Mouse (Mus musculus) hindbrain, embryonic 16.5 days (tissue): Measurements from ENCODE around the gene Hils1. TPM values are rescaled to one million over a fixed set of nuclear protein-coding genes. Genes with fewer than 3 reads are reported as not detected.

ENCODE experiments used
- ATAC-seq: fragments of 200-750 bp; cut with Nextera tagmentation; 2 replicates; pipeline ENCODE4 v1.8.0; 2017; ENCODE audit warnings: moderate TSS enrichment, moderate library complexity
- H3K27ac ChIP-seq: fragments of 300-500 bp; sonication (generic); 2 replicates; pipeline ENCODE4 v1.5.1; 2014; ENCODE audit warnings: low read depth, mild to moderate bottlenecking, control low read depth, low read length, moderate library complexity
- H3K27me3 ChIP-seq: fragments of 300-500 bp; sonication (generic); replicated peaks from 2 replicates; pipeline ENCODE4 v1.6.1; 2014; ENCODE audit warnings: low read length; ENCODE audit not compliant: control insufficient read depth, insufficient read depth
- H3K36me3 ChIP-seq: fragments of 300-500 bp; sonication (generic); 2 replicates; pipeline ENCODE4 v1.6.1; 2014; ENCODE audit warnings: mild to moderate bottlenecking, low read length, moderate library complexity, mixed read lengths; ENCODE audit not compliant: control insufficient read depth, insufficient read depth
- H3K4me1 ChIP-seq: fragments of 300-500 bp; sonication (generic); 2 replicates; pipeline ENCODE4 v1.6.1; 2014; ENCODE audit warnings: low read depth, low read length; ENCODE audit not compliant: control insufficient read depth, insufficient read depth
- H3K4me2 ChIP-seq: fragments of 300-500 bp; sonication (generic); 2 replicates; pipeline ENCODE4 v1.6.1; 2014; ENCODE audit warnings: mild to moderate bottlenecking, low read length, control low read depth, moderate library complexity
- H3K4me3 ChIP-seq: fragments of 300-500 bp; sonication (generic); 2 replicates; pipeline ENCODE4 v1.5.1; 2014; ENCODE audit warnings: mild to moderate bottlenecking, low read length, control low read depth, moderate library complexity
- H3K9ac ChIP-seq: fragments of 300-500 bp; sonication (generic); 2 replicates; pipeline ENCODE4 v1.6.1; 2014; ENCODE audit warnings: low read depth, mild to moderate bottlenecking, control low read depth, low read length, moderate library complexity
- H3K9me3 ChIP-seq: fragments of 300-500 bp; sonication (generic); 2 replicates; pipeline ENCODE4 v1.6.1; 2014; ENCODE audit warnings: mild to moderate bottlenecking, low read length, moderate library complexity; ENCODE audit not compliant: control insufficient read depth
- WGBS: fragments of 180-500 bp; shearing (Covaris S2); extraction: QIAGEN DNeasy Blood & Tissue Kit; methylation state at CpG from one replicate; pipeline ENCODE4 v1.1.7; 2014; 5-methylcytosine and 5-hydroxymethylcytosine counted together
- polyA plus RNA-seq: library from polyadenylated mRNA; unstranded; fragments of >200 nt; fragmentation: Nextera tagmentation; extraction: Ambion mirVana; gene quantifications from 2 replicates; pipeline ENCODE4 v1.2.1, GENCODE M21; 2015

Hils1 gene
- polyA plus RNA-seq, 1 experiment from 2014 or later, result not detected

DNA sequence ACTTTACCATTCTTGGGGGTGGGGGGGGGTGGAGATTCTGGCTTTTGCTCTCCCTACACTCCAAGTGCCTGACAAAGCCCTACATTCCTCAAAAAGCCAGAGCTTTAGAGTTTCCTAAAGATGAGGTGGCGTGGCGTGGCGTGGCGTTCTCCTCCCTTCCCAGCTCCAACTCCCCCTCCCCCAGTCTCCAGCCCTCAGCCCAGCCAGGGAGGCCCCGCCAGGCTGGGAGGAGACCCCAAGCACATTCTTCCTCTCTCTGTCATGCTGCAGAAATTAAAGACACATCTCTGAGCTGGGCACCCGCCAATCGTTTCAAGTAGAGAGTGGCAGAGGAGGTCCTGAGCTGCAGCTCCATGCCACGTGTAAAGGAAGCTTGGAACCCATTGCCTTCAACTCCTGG lies 33.8 kb upstream of the Hils1 start:
- Histone ChIP-seq H3K27me3 (peaks cover 38% of the 10 kb centered on the region), H3K9me3 (no peaks in the 10 kb centered on the region), H3K4me3 (no peak overlapping the region), H3K4me2 (no peak overlapping the region), H3K36me3 (no peaks in the 10 kb centered on the region), H3K27ac (no peak overlapping the region), H3K9ac (no peak overlapping the region), H3K4me1 (peaks cover 16% of the 10 kb centered on the region)
- no peak for ATAC-seq
- WGBS, result 16% methylated on average over 8 of the region's 8 CpGs

DNA sequence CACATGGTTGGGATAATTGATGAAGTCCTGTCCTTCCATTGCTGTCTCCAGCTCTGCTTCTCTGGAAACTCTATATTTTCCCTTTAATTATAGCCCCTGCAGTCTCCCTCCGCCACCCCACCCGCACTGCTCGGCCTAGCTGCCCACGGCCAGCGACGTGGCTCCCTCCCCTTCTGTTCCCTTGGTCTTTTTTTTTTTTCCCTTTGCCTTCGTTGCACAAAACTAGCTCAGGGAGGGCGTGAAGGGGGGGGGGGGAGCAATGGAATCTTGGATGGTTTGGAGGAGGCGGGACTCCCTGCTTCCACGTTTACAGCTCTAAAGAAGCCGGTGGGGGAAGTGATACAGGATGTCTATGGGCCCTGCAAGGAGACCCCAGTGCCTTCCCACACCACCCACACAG lies 32.9 kb upstream of the Hils1 start:
- Histone ChIP-seq H3K9ac (no peak overlapping the region), H3K4me2 (no peak overlapping the region), H3K27me3 (peaks cover 43% of the 10 kb centered on the region), H3K27ac (no peak overlapping the region), H3K4me3 (no peak overlapping the region), H3K9me3 (no peaks in the 10 kb centered on the region), H3K36me3 (no peaks in the 10 kb centered on the region), H3K4me1 (peaks cover 12% of the 10 kb centered on the region)
- no peak for ATAC-seq
- 32% methylated on average over 10 of the region's 11 CpGs for WGBS

DNA sequence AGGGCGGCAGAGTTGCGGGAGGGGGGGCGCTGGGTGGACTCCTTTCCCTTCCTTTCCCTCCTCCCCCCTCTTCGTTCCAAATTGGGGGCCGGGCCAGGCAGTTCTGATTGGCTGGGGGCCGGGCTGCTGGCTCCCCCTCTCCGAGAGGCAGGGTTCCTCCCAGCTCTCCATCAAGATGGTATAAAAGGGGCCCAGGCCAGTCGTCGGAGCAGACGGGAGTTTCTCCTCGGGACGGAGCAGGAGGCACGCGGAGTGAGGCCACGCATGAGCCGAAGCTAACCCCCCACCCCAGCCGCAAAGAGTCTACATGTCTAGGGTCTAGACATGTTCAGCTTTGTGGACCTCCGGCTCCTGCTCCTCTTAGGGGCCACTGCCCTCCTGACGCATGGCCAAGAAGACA lies 31.3 kb upstream of the Hils1 start, which contains the start of gene Col1a1:
Gene Col1a1 (plus strand): TSS at position 180 of the 400 bp plus-strand sequence.
- no peak within 1 kb of the TSS for H3K27ac ChIP-seq
- H3K9me3 ChIP-seq, result no peaks in the 10 kb centered on the region
- peak within 1 kb of the TSS; percentile 74 for H3K4me2 ChIP-seq
- ATAC-seq, result no peak
- whole genome bisulfite sequencing, result 16% methylated on average over 19 of the region's 19 CpGs
- H3K36me3 ChIP-seq, result no peaks in the 10 kb centered on the region
- peaks cover 12% of the 10 kb centered on the region for H3K4me1 ChIP-seq
- H3K9ac ChIP-seq, result peak within 1 kb of the TSS; percentile 15
- H3K4me3 ChIP-seq, result peak within 1 kb of the TSS; percentile 41
- peaks cover 43% of the 10 kb centered on the region for H3K27me3 ChIP-seq

DNA sequence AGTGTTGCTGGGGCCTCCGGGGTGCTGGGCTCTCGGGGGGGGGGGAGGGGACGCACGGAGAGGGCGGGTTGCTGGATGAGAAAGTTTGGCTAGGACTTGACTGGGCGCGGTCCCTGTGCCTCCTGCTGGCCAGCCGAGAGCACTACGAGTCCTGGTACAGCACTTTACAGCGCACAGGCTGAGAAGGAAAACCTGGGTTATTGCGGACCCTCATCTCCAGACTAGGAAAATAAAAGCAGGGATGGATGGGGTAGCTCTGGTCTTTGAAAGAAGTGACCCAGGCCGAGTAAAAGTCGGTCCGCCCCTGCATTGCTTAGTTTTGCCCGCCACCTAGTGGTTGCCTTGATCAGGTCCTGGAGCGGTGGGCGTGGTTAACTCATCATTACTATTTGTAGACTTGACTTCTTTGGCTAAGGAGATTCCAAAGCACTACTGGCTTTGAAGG lies 30.5 kb upstream of the Hils1 start:
- H3K27ac ChIP-seq, result no peak overlapping the region
- no peaks in the 10 kb centered on the region for H3K9me3 ChIP-seq
- peaks cover 12% of the 10 kb centered on the region for H3K4me1 ChIP-seq
- H3K4me2 ChIP-seq, result peak overlapping the region; percentile 74
- WGBS, result under 1% methylated on average over 17 of the region's 17 CpGs
- peak overlapping the region; percentile 41 for H3K4me3 ChIP-seq
- ATAC-seq, result peak; percentile 90
- peak overlapping the region; percentile 15 for H3K9ac ChIP-seq
- H3K36me3 ChIP-seq, result no peaks in the 10 kb centered on the region
- H3K27me3 ChIP-seq, result peaks cover 41% of the 10 kb centered on the region

DNA sequence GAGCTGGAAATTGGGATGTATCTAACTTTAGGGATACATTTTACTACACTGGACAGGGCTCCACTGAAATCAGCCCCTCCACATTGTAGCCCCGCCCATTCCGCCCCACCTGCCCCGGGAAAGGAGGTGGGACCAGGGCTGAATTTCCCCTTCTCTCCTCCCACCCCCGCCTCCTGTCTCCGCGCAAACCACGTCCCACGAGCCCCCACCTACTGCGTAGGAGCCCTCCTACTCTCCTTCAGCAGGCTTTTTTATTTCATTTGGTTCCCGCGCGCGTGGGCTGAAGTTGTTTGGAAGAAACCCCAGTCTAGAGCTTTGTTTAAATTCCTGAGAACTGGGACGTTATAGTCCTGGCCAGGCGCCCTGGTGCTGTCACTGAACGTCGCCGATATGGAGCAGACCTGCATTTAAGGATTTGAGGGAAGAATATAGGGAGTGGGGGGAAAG lies 30.0 kb upstream of the Hils1 start:
- Histone ChIP-seq H3K4me3 (peak overlapping the region; percentile 41), H3K4me2 (peak overlapping the region; percentile 74), H3K36me3 (no peaks in the 10 kb centered on the region), H3K9ac (peak overlapping the region; percentile 48), H3K27ac (no peak overlapping the region), H3K27me3 (peaks cover 38% of the 10 kb centered on the region), H3K4me1 (peaks cover 12% of the 10 kb centered on the region), H3K9me3 (no peaks in the 10 kb centered on the region)
- WGBS, result under 1% methylated on average over 18 of the region's 18 CpGs
- ATAC-seq, result peak; percentile 35

DNA sequence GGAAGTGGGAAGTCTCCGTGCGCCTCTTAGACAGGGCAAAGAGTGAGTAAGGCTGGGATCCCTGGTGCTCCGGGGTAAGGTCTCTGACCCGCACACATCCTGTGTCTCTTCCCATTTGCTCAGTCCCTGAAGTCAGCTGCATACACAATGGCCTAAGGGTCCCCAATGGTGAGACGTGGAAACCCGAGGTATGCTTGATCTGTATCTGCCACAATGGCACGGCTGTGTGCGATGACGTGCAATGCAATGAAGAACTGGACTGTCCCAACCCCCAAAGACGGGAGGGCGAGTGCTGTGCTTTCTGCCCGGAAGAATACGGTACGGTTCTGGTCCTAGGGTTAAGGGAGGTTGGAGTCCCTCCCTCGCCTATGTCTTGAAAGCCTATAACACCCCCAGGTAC lies 29.6 kb upstream of the Hils1 start:
- Histone ChIP-seq H3K4me2 (peak overlapping the region; percentile 74), H3K36me3 (no peaks in the 10 kb centered on the region), H3K27ac (no peak overlapping the region), H3K27me3 (peaks cover 38% of the 10 kb centered on the region), H3K4me1 (peaks cover 12% of the 10 kb centered on the region), H3K9ac (peak overlapping the region; percentile 48), H3K9me3 (no peaks in the 10 kb centered on the region), H3K4me3 (peak overlapping the region; percentile 41)
- 2% methylated on average over 15 of the region's 15 CpGs for WGBS
- no peak for ATAC-seq

DNA sequence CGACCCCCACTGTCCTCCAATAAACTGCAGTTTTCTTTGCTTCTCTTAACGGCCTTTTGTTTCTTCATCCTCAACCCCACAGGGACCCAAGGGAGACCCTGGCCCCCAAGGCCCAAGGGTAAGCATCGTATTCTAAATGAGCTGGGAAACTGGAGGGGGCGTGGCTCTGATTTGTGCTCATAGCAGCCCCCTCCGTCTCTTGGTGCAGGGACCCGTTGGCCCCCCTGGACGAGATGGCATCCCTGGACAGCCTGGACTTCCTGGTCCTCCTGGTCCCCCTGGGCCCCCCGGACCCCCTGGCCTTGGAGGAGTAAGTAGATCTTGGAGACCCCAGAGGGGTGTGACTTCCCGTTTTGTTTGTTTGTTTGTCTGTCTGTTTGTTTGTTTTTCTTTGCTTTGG lies 29.1 kb upstream of the Hils1 start:
- no peaks in the 10 kb centered on the region for H3K36me3 ChIP-seq
- H3K9ac ChIP-seq, result no peak overlapping the region
- ATAC-seq, result no peak
- H3K9me3 ChIP-seq, result no peaks in the 10 kb centered on the region
- H3K4me1 ChIP-seq, result peaks cover 12% of the 10 kb centered on the region
- peaks cover 35% of the 10 kb centered on the region for H3K27me3 ChIP-seq
- WGBS, result 22% methylated on average over 9 of the region's 9 CpGs
- H3K27ac ChIP-seq, result no peak overlapping the region
- H3K4me2 ChIP-seq, result peak overlapping the region; percentile 15; the same call in 1 of the 2 replicates
- no peak overlapping the region for H3K4me3 ChIP-seq

DNA sequence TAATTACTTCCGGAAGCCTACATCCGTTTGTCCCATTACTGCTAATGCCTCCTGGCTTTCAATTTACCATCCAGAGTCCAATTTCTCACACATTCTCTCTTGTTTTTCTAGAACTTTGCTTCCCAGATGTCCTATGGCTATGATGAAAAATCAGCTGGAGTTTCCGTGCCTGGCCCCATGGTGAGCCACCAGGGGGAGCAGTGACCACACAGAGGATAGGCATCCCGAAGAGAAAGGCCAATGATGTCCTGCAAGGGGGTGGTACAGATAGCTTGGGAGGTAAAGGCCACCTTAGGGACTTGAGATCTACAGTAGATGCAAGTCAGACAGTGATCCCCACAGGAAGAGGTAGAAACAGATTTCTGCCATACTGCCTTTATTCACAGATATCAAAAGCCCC lies 28.1 kb upstream of the Hils1 start:
- peaks cover 29% of the 10 kb centered on the region for H3K27me3 ChIP-seq

DNA sequence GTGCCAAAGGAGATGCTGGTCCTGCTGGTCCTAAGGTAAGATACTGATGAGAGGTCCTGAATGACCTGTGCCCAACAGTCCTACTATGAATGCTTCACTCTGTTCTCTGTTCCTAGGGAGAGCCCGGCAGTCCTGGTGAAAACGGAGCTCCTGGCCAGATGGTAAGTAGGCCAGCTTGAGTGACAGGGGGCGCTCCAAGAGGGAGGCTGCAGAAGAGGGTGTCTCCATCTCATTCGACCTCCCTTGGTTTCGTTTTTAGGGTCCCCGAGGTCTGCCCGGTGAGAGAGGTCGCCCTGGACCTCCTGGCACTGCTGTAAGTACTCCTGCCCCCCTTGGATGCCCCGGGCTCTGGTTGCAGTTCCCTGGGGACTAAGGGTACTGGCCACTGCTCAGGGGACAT lies 26.3 kb upstream of the Hils1 start:
- H3K9me3 ChIP-seq, result no peaks in the 10 kb centered on the region
- H3K4me2 ChIP-seq, result no peak overlapping the region
- H3K9ac ChIP-seq, result no peak overlapping the region
- no peak overlapping the region for H3K4me3 ChIP-seq
- H3K27me3 ChIP-seq, result peaks cover 21% of the 10 kb centered on the region
- no peak overlapping the region for H3K27ac ChIP-seq
- peaks cover 12% of the 10 kb centered on the region for H3K4me1 ChIP-seq
- no peaks in the 10 kb centered on the region for H3K36me3 ChIP-seq
- 37% methylated on average over 9 of the region's 9 CpGs for WGBS
- ATAC-seq, result no peak

More for the DNA sequence above, 28.1 kb upstream of the Hils1 start:
- no peak for ATAC-seq
- Histone ChIP-seq H3K27ac (no peak overlapping the region), H3K9me3 (no peaks in the 10 kb centered on the region), H3K36me3 (no peaks in the 10 kb centered on the region), H3K4me1 (peaks cover 12% of the 10 kb centered on the region), H3K9ac (no peak overlapping the region), H3K4me3 (no peak overlapping the region), H3K4me2 (no peak overlapping the region)
- 17% methylated on average over 4 of the region's 4 CpGs for WGBS

DNA sequence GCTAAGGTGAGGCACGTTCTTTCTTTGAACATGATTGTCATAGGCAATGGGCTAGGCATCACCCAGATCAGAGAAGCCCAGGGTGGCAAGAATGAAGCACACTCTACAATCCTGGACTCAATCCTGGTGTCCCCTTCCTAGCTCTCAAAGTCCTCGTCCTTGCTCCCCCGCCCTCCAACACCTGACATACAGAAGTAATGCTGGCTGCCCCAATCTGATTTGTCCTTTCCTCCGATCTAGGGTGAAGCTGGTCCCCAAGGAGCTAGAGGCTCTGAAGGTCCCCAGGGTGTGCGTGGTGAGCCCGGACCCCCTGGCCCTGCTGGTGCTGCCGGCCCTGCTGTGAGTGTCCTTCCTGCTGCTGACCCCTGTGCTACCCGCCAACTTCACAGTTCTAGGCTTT lies 25.6 kb upstream of the Hils1 start:
- H3K4me2 ChIP-seq, result no peak overlapping the region
- ATAC-seq, result no peak
- H3K9ac ChIP-seq, result no peak overlapping the region
- H3K27me3 ChIP-seq, result peaks cover 19% of the 10 kb centered on the region
- H3K9me3 ChIP-seq, result no peaks in the 10 kb centered on the region
- H3K36me3 ChIP-seq, result no peaks in the 10 kb centered on the region
- WGBS, result 86% methylated on average over 8 of the region's 8 CpGs
- H3K4me3 ChIP-seq, result no peak overlapping the region
- H3K4me1 ChIP-seq, result peaks cover 10% of the 10 kb centered on the region
- no peak overlapping the region for H3K27ac ChIP-seq
